Mouse (Mus musculus) cerebellum, postnatal 36 days (tissue): ENCODE measurements at regions not wholly inside any gene's neighbourhood (a gene's known extent, or its start where the extent isn't known, plus 50 kb on each side); places are given as distances from the start of the nearest gene placed in this dataset.

Experiments
- DNase-seq, 2 experiments: peaks; one replicate each; pipeline ENCODE4 v3.0.0; 2021 to 2022; ENCODE audit warnings: mixed read lengths in 2 of 2

DNA sequence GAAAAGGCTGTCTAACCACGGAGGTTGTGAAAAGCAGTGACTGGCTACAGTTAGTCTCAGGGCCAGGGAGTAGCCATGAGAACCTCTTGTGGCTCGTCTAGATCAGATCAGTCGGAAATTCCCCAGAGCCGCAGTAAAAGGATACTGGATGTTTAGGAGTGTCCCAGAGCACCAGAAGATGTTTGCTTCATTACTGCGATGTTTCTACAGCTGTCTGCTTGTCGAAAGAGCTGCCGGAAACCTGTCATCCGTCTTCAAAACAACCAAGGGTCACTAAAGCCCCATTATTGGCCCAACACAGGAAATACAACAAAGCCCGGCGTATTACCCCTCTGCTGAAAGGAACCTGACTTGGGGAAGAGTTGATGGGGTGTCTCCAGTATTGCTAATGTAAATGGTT is 245.2 kb upstream of the 1700056E22Rik start:
- no peak for DNase-seq

DNA sequence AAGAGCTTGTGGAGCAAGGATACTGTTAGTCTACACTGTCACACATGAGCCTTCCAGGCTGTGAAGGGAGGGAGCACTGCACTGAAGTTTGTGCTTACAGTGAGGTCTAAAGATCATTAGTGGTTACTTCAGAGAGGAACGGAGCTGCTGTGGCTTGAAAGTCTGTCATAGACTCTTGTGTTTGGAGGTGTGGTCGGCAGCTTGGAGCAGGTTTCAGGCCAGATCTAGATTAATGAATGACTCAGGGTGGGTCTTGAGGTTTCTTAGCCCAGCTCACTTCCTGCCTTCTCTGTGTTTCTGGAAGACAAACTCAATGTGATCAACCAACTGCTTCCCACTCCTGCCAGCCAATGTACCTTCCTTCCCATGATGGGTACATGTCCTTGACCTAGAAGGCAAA is 242.9 kb upstream of the 1700056E22Rik start:
- no peak for DNase-seq

DNA sequence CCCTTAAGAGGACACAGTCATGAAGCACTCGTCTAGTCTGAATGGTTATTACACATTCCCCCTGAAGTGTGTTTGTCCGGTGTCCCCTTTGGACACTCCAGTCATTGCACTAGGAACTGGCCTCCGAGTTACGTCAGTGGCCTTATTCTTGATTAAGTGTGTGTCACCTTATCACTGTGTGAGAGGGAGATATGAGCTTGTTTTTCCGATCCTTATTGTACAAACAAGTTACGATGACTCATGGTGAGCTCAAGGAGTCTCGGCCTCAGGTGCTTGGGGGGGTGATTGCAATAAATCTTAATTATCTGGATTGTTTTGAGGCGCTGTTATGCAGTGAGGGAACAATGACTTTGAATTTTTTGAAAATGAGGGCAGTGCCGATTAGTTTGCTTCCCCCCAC is 241.8 kb upstream of the 1700056E22Rik start:
- no peak for DNase-seq

DNA sequence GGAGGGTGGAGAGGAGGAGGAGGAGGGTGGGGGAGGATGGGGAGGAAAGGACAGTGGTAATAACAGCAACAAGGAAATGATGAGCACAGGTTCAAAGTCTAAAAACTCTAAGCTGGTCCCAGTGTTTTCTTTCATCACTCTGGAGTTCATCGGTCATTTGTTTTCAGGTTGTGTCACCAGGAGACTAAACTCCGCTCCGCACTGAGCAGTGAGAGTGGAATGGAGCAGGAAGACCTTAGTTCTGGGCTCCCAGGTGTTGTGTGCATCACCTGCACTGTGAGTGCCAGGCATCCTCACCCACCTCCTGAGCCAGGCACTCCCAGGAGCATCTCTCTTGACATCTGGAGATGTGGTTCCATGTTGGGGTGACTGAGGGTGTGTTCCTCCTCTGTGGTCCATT is 241.3 kb upstream of the 1700056E22Rik start:
- no peak for DNase-seq

DNA sequence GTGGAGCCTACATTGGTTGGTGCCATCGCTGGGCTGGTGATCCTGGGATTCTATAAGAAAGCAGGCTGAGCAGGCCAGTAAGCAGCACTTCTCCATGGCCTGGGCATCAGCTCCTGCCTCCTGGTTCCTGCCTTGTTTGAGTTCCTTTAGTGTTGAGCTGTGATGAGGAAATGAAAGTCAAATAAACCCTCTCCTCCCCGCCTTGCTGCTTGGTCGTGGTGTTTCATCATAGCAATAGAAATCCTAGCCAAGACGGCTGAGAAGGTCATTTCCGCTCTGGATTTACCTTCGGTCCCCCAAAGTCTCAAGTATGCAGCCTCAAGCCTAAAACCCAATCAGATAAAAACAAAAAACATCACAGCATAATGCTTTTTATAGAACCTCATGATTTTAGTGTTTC is 240.6 kb upstream of the 1700056E22Rik start:
- no peak for DNase-seq

DNA sequence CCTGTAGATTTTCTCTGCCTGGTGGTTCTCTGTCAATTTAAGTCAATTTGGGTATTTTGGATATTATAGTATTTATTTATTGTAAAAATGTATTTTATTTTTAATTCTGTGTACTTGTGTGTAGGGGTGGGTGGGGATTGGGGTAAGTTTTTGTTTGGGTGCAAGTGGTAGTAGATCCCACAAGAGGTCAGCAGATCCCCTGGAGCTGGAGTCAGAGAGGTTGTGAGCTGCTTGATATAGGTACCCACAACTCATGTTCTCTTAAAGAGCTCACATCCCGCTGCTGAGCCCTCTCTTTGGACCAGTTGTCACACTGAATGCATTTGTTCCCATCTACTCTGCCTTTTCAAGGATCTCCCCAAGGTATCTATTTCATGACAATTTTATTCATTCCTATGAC is 239.6 kb upstream of the 1700056E22Rik start:
- no peak for DNase-seq

DNA sequence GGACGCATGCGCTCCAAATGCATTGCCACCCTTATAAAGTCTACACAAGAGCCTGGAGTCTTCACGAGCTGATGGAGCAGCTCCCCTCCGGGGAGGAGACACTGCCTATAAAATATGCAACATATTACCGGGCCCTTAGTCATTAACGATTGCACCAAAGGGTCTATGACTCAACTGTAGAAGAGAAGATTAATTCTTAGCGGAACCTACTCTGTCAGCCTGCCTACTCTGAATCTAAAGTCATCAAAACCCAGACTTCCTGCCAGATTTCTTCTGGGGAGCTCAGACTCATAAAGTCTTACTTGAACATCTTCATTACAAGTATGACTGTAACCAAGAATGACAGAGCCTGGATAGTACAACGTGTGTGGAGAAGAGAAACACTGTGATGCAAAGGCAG is 237.2 kb upstream of the 1700056E22Rik start:
- DNase-seq: no peak

DNA sequence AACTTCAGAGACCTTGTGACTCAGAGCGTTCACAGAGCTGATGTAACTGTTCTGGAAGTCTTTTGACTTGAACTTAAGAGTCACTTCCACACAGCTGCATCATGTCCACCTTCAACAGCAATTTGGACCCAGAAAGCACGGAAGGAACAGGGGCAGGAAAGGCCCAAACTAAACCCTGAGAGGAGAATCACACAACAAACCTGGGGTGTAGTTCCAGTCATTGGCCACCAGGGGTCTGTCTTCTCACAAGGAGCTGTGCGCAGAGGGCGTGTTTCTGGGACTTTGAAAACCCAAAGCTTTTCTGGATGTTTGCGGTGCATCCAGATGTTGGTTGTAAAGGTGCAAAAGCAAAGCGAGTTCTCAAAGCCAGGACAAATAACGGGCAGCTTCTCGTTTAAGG is 231.9 kb upstream of the 1700056E22Rik start:
- DNase-seq: peak; percentile 35 to 37

DNA sequence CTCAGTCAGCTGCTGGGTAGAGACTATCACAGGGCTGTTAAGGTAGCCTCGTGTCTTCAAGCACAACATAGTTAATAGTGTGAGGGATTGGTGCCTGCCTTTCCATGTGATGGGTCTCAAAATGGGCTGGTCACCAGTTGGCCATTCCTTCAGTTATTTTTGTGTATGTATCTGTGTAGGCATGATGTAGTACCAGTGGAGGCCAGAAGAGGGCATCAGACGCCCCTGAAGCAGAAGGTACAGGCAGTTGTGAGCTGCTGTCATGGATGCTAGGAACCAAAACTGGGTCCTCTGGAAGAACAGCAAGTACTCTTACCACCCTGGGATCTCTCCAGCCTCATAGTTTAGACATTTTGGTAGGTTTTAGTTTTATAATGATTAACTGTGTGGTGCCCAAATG is 228.9 kb upstream of the 1700056E22Rik start:
- DNase-seq: peak in 1 of 2 experiments; percentile 2

DNA sequence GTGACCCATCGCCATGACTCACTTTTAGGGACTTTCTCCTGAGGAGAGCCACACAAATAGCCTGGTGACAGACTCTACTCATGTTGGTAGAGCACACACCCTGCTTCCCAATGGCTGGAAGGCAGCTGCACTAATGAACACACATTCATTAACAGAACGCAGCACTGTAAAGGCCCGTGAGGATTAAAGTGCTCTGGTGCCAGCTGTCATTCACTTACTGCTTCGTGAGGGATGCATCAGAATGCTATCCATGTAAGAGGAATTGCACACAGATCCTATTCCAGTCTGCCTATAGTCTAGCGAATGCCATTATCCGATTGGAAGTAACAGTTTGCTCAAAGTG is 227.3 kb upstream of the 1700056E22Rik start:
- DNase-seq: no peak

DNA sequence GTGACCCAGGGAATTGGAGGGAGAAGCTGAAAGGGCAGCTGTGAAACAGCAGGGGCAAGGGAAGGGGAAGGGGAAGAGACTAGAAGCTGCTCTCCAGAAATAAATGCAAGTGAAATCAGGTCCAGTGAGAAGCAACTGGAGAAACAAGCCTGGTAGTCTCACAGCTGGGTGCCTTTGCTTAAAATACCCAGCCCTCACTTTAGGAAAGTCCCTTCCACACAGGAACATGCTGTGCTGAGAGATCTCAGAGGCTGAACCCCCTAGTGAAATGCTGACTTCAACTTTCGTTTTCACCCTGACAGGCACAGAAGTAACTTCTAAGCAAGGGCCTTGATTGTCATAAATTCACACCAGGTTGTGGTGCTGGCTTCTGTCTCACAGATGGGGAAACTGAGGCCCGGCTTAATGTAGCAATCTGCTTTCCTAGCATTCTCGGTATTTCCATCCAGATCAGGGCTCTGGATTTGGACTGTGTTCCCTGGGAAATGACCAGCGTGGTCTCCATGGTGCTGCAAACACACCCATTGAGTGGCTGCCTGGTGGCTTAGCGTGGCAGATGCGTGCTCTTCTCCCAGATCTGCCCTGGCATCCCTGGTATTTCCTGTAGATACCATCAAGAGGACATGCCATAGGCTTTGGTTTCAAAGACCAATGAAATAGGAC is 226.8 kb upstream of the 1700056E22Rik start:
- no peak for DNase-seq

DNA sequence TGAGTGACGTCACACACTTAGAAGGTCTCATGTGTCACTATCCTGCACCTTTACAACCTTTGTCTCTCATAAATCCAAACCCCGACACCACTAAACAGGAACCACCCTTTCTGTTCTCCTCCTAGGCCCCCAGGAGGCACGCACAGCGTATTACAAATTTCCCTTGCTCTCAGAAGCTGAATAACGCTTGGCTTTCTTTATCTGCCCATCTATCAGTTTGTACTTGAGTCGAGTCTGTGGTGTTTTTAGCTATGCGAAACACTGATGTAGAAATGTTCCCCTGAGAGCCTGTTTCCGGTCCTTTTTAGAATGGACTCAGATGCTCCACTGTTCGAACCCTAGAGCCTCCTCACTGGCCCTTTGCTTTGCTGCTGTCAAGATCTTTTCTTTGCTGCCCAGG is 225.8 kb upstream of the 1700056E22Rik start:
- DNase-seq: no peak

DNA sequence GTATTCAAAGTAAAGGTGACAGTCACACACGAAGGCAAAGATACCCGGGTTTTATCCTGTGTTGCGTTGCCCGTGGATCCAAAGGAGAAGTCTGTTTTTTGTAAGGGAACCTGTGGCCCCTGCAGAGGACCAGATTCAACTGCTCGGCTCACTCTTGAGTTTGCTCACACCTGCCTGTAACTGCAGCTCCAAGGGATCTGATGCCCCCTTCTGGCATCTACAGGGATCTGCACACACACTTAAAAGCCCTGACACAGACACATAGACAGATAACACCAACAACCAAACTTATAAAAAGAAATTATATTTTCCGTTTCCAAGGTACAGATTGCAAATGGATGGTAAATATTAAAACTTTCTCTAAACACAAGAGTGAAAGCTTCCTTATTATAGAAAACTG is 223.3 kb upstream of the 1700056E22Rik start:
- no peak for DNase-seq

DNA sequence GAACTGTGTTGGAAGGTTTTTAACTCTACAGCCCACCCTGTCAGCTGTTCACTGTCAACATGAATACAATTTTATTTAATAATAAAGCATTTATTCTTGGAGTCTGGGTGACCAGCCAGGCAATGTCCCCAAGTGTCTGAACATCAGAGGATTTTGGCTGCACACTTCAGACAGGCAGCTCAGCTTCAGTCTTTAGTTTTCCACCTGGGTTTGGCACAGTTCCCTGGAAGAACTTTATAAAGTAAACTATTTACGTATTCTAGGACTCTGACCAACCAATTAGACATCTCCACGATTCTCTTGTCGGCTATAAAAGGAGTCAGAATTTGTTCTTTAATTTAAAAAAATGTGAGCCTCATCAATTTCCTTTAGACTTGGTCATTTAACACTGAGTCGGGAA is 220.8 kb upstream of the 1700056E22Rik start:
- DNase-seq: no peak

DNA sequence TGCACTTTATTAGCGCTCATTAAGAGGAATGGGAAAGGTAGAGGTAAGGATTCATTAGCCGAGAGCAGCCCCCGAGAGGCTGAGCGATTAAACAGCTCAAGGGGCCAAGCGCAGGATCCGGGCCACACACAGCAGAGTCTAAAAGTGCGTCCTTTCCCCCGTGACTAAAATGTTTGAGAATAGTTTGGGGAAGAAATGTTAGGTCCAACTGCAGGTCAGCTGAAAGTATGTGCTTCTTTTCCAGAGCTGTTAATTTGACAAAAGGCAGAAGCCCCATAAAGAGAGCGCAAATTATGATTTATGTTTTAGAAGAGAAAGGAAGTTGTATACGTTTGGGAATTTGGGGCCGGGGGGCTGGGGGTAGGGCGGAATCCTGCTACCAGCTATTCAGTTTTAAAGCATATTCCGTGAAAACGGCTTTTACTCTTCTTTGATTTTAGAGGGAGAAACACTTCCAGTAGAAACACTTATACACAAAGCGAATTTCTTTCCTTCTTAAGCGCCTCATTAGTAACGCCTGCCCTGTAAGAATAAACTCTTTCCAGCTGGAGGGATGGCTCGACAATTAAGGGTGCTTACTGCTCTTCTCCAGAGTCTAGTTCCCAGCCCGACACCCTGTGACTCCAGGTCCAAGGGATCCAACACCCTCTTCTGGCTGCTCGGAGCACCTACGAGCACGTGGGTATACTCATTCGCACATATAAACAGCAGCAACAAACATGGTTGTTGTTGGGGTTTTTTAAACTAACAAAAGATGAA is 210.8 kb upstream of the 1700056E22Rik start:
- no peak for DNase-seq

DNA sequence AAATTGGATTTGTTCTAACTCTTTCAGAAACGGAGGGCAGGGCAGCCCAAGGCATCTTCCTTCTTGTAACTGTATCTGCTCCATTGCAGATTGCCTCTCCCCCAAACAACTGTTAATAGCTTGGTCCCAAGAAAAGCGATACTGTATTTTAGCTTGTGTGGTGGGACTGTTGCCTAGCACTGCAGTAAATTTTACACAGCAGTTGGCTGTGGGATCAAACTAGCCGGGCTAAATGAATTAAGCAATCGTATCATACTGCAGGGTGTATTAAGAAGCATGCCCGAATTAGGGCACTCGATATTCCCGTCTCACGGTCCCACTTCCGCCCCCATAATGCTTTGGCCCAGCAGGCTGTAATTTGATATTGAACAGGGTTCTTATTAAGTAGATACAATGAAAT is 210.2 kb upstream of the 1700056E22Rik start:
- DNase-seq: no peak

DNA sequence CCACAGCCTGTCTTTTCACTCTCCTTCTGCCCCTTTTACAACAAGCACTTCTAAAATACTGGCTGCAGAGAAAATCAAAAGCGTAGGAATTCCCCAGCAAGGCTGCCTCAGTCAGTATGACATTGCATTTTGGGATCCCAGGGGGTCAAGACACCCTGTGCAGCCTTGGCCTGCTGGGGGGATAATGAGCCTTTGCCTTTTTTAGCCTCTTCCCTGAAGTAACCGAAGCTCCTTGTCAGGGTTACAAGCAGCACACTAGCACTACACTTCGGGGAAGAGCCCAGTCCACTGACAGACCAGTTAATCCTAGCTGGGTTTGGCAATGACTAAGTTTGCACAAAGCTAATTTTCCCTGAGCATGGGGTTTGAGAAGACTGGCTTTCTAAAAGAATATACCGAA is 207.7 kb upstream of the 1700056E22Rik start:
- DNase-seq: no peak

DNA sequence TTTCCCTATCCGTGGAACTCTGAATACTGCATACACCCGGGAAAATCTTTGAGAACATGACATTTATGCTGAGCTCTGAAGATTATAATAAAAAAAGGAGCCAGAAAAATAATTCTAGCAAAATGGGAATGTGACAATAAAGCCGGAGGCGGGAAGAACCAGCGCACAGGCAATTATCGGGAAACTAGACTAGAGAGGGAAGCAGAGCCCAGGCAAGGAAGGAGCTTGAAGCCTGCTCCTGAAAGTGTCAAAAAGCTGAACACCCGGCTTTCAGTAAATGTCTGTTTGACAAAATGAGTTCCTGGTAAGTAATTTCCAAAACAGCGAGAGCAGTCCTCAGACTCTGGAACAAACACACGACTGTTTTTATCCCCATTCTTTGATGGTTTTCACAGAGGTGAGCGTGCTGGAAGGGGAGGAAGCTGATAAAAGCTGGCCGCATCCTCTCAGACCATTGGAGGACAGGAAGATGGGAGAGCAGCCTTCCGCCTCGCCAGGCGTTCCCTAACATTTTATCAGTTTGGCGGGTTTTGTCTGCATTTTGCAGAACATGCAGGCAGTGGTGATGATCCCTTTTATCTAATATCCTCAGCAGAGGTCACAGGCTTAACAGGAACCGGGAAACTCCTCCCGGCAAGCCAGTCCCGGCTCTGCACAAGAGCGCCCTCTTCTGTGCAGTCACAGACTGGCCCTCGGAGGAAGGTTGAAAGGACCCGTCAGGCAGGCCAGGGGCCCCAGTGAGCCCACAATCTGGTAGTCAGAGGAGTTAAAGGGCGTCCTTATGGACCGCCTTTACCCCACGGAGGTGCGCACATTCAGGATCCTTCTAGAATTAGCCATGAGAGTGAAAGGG is 201.3 kb upstream of the 1700056E22Rik start:
- peak; percentile 73 to 77 for DNase-seq

DNA sequence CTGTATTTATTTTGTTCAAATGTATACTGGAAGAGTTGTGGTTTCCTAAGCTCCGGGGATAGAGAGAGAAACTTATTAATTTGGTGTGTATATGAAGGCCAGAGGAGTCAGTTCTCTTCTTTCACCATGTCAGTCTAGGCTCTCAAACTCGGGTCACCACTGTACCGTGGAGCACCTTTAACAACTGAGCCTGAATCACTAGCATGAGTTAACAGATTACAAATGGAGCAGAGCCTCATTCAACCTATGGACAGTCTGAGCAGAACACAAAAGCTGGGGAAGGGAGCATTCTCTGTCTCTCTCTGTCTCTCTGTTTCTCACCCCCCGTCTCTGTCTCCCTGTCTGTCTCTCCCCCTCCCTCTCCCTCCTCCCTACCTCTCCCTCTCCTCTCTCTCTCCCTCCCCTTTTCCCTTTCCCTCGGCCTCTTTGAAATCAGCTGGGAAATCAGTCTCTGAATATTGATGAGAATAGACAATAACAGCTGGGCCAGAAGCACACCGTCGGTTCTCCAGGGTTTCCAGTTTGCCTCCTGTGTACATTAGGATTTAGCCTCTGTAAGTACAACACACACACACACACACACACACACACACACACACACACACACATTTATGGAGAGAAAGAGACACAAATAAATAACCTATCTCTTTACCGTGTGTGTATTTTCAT is 200.4 kb upstream of the 1700056E22Rik start:
- DNase-seq: no peak

DNA sequence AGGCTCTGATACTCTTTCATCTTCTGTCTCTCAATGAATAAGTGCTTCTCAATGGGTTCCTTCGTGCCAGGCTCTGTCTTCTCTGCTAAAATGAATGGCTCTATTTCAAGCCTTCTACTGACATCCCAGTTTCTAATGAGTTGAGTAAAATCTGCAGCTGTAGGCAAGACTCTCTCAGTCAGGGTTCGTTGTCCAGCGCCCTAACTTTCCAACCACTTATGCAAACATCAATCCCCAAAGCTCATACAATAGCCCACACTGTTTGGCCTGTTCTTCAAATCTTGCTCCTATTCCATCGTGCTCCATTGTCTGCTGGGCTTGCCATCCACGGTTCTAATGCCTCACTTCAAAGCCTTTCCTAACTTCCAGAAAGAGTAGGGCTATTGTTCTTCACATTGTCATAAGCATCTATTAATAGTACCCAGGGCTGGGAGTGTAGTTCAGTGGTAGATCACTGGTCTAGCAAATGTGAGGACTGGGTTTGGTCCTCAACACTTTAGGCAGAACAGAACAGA is 199.7 kb upstream of the 1700056E22Rik start:
- DNase-seq: no peak

DNA sequence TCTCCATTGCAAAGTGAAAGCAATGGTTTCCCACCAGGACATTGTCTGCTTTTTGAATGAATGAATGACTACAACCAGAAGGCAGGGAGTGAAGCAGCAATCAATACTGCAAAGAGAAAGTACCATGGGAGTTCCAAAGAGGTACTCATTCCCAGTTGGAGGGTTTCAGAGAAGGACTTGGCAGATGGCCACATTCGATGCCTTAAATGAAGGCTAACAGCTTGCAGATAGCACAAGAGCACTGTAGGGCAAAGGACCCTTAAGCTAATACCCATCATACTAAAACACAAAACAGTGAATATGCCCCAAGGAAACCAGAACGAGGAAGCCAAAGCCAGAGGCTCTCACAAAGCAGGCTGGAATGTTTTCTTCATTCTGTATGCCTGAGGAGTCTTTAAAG is 188.2 kb upstream of the 1700056E22Rik start:
- no peak for DNase-seq

DNA sequence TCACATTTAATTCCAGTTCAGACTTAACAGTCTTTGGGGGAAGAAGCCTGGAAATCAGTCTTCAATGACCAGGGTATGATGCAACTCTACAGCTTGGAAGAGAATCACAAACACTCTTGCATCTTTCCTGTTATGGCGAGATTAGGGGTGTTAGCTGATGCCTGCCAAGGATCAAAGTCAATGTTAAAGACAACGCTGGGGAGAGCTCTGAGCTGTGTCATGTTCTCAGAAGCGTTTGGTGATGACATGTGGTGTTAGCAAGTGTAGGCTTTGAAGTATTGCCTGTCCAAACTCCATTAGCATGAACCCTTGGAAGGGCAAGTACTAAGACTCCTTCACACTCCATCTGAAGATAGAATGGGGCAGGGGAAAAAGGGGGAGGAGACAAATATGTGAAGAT is 187.7 kb upstream of the 1700056E22Rik start:
- DNase-seq: no peak

DNA sequence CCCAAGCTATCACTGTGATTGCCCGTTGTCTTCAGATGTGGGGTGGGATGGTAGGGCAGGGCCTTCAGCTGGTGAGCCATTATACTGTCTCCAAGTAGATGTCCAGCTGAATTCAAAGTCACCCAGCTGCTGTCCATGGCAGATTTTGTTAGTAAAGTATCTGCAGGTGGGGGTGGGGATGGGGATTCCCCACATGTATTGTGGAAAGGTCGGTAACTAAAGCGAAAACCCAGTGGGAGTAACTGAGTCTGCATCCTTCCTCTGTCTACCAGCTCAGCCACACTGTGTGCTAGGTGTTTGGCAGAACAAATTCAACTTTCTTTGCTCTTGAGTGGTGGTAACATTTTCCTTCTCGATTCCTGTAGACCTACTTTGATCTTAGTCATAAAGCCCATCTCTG is 163.2 kb upstream of the 1700056E22Rik start:
- DNase-seq: no peak
